Mouse (Mus musculus) small intestine, adult 2 months (tissue): Measurements from ENCODE around the gene Sufu. TPM values are rescaled to one million over a fixed set of nuclear protein-coding genes. Genes with fewer than 3 reads are reported as not detected.

Experiments
- H3K27ac ChIP-seq: fragments of 200-500 bp; 2 replicates; pipeline ENCODE4 v1.5.1; 2012; ENCODE audit warnings: low read depth, low read length, control low read depth, inconsistent platforms; ENCODE audit not compliant: insufficient read depth
- H3K27me3 ChIP-seq: fragments of 200-500 bp; 2 replicates; pipeline ENCODE4 v1.6.1; 2012; ENCODE audit warnings: mild to moderate bottlenecking, moderate library complexity, low read length, inconsistent platforms; ENCODE audit not compliant: control insufficient read depth, insufficient read depth
- H3K36me3 ChIP-seq: fragments of 200-500 bp; 2 replicates; pipeline ENCODE4 v1.6.1; 2012; ENCODE audit warnings: mild to moderate bottlenecking, low read length, control low read depth, inconsistent platforms; ENCODE audit not compliant: control insufficient read depth, insufficient read depth
- H3K4me1 ChIP-seq: fragments of 200-500 bp; 2 replicates; pipeline ENCODE4 v1.6.1; 2012; ENCODE audit warnings: low read length, inconsistent platforms, mixed read lengths; ENCODE audit not compliant: control insufficient read depth, insufficient read depth, insufficient read length
- H3K4me3 ChIP-seq: fragments of 200-500 bp; 2 replicates; pipeline ENCODE4 v1.5.1; 2012; ENCODE audit warnings: low read depth, mild to moderate bottlenecking, control low read depth, inconsistent platforms, low read length, moderate library complexity
- CTCF ChIP-seq: fragments of 200-500 bp; IDR thresholded peaks from 2 replicates; pipeline ENCODE4 v1.5.1; 2012; ENCODE audit warnings: low read depth, mild to moderate bottlenecking, control low read depth, inconsistent platforms, low read length, moderate library complexity, mixed read lengths; ENCODE audit not compliant: insufficient replicate concordance, insufficient read length; ENCODE audit errors: extremely low read depth
- POLR2A ChIP-seq: fragments of 200-500 bp; IDR thresholded peaks from 2 replicates; pipeline ENCODE4 v1.6.1; 2012; ENCODE audit warnings: low read depth, mild to moderate bottlenecking, control low read depth, inconsistent platforms, low read length, moderate library complexity
- WGBS: fragments of 180-500 bp; shearing (Covaris S2); methylation state at CpG from one replicate; pipeline ENCODE4 v1.1.7; 2018; 5-methylcytosine and 5-hydroxymethylcytosine counted together
- polyA plus RNA-seq: library from polyadenylated mRNA; depleted of rRNA; stranded (reverse); fragments of >200 nt; gene quantifications from 2 replicates; pipeline ENCODE4 v1.2.3, GENCODE M21; 2012

Gene Sufu
- polyA plus RNA-seq, 1 experiment: 9.4 TPM

DNA sequence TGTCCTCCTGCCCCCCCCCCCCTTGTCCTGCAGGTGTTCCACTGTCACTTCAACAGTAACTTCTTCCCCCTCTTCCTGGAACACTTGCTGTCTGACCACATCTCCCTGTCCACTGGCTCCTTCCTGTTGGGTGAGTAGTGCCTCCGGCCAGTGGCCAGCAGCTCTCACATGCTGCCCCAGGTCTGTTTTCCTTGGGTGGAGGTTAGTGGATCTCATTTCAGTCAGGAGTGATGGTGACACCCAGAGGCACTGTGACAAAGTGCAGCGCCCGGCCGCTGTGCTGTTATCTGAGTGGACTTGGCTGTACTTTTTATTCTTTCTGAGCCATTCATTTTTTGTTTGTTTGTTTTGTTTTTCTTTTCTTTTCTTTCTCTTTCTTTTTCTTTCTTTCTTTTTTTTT is 27.5 kb upstream of the Sufu start:
- Histone ChIP-seq H3K4me3 (no peak overlapping the region), H3K36me3 (peaks cover 2% of the 10 kb centered on the region), H3K27me3 (no peaks in the 10 kb centered on the region), H3K4me1 (no peaks in the 10 kb centered on the region), H3K27ac (no peak overlapping the region)
- 11% methylated on average over 4 of the region's 4 CpGs for WGBS
- no peak for TF ChIP-seq POLR2A
- peak; percentile 63; the same call in 1 of the 2 replicates for TF ChIP-seq CTCF

DNA sequence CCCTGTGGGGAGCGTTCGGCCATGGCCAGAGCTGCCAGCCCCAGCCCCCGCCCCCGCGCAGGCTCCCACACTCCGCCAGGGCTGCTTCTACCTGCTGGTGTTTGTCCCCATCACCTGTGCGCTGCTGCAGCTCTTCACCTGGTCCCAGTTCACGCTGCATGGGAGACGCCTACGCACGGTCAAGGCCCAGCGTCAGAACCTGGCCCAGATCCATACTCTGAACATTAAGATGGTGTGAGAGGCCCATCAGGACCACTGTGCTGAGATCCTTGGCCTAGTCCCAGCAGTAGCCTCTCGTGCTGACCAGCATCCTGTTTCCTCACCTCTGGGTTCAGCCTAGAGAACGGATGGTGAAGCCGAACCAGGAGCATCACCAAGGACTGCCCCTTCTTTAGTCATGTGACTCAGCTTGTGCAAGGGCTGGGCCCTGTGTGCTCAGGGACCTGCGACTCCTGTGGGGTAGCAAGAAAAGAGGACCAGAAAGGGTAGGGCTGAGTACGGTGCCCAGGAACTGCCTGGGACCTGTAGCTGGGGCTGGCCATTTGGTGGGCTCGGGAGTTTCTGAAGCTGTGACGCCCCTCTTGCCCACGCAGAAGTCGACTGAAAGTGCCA is 22.1 kb upstream of the Sufu start:
- WGBS: 80% methylated on average over 21 of the region's 21 CpGs

DNA sequence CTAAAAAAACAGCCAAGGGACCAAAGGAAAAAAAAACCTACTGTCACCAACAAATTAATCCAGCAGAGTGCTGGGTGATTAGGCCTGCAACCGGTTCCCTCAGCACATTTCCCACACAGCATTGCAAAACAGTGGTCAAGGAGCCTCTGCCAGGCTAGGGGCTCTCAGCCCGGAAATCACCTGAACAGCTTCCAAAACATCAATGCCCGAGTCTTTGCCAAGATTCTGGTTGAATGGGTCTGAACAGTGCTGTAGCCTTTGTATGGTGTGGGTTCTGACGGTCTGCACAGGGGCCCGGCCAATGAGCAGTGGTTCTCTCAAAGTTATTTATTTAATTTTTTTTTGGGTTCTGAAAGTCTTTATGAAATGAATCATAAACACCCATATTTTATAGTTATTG is 21.2 kb upstream of the Sufu start:
- TF ChIP-seq CTCF (no peak), POLR2A (no peak)
- Histone ChIP-seq H3K4me1 (no peaks in the 10 kb centered on the region), H3K4me3 (no peak overlapping the region), H3K27ac (no peak overlapping the region), H3K36me3 (peaks cover 41% of the 10 kb centered on the region), H3K27me3 (no peaks in the 10 kb centered on the region)
- 38% methylated on average over 5 of the region's 5 CpGs for WGBS

More for the DNA sequence above, 22.1 kb upstream of the Sufu start:
- no peak for TF ChIP-seq CTCF
- no peak for TF ChIP-seq POLR2A
- Histone ChIP-seq H3K36me3 (peaks cover 33% of the 10 kb centered on the region), H3K4me1 (no peaks in the 10 kb centered on the region), H3K4me3 (no peak overlapping the region), H3K27ac (no peak overlapping the region), H3K27me3 (no peaks in the 10 kb centered on the region)

DNA sequence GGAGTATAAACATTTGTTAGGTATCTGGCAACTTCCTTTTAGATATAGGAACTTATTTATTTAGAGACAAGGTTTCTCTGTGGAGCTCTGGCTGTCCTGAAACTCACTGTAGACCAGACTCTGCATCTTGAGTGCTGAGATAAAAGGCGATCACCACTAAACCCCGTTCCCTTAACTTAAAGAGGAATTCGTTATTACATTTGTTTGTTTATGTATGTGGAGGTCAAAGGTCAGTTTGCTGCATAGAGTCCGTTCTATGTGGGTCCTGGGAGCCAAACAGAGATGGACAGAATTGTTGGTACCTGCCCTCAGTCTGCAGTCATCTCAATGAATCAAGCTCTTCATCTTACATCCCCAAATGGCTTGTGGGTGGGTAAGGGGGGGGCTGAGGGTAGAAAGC is 20.8 kb upstream of the Sufu start:
- WGBS: 14% methylated on average over 4 of the region's 4 CpGs
- Histone ChIP-seq H3K36me3 (peaks cover 46% of the 10 kb centered on the region), H3K4me3 (no peak overlapping the region), H3K27me3 (no peaks in the 10 kb centered on the region), H3K27ac (no peak overlapping the region), H3K4me1 (no peaks in the 10 kb centered on the region)
- TF ChIP-seq CTCF (no peak), POLR2A (no peak)

DNA sequence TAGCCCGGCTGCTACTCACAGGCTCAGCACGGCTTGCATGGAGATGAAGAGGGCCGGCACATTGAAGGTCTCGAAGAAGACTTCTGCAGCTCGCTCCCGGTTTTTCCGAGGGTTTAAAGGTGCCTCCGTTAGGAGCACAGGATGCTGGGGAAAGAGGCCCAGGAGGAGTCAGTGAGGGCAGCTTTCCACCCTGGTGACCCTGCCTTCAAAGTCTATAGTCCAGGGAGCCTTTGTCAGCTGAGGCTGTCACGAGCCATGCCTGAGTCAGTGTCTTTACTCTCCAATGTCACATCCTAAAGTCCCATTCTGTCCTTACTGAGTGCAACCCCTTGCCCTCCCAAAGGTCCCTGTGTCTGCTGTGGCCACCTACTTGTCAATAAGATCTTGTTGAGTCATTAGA is 14.4 kb upstream of the Sufu start:
- TF ChIP-seq POLR2A: no peak
- TF ChIP-seq CTCF: no peak
- Histone ChIP-seq H3K36me3 (peaks cover 85% of the 10 kb centered on the region), H3K27ac (no peak overlapping the region), H3K4me3 (no peak overlapping the region), H3K27me3 (no peaks in the 10 kb centered on the region), H3K4me1 (no peaks in the 10 kb centered on the region)
- WGBS: 89% methylated on average over 9 of the region's 9 CpGs

DNA sequence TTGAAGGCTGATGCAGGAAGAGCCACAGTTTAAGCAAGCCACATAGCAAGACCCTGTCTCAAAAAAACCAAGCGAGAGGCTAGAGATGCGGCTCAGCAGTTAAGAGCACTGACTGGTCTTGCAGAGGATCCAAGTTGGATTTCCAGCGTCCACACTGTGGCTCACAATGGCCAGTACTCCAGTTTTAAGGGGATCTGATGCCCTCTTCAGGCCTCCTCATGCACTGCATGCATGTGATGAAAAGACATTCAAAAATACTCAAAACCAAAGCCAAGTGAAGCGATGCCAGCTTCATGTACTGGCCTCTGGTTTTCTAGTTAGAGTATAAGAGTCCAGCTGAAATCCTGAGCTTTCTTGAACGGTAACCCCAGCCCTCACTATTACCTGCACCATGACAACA is 6.8 kb upstream of the Sufu start:
- no peaks in the 10 kb centered on the region for H3K27me3 ChIP-seq
- H3K27ac ChIP-seq: no peak overlapping the region
- H3K4me3 ChIP-seq: no peak overlapping the region
- no peak for TF ChIP-seq POLR2A
- peak; percentile 49; the same call in 1 of the 2 replicates for TF ChIP-seq CTCF
- H3K36me3 ChIP-seq: peaks cover 20% of the 10 kb centered on the region
- peaks cover 8% of the 10 kb centered on the region for H3K4me1 ChIP-seq
- WGBS: 89% methylated on average over 5 of the region's 5 CpGs

DNA sequence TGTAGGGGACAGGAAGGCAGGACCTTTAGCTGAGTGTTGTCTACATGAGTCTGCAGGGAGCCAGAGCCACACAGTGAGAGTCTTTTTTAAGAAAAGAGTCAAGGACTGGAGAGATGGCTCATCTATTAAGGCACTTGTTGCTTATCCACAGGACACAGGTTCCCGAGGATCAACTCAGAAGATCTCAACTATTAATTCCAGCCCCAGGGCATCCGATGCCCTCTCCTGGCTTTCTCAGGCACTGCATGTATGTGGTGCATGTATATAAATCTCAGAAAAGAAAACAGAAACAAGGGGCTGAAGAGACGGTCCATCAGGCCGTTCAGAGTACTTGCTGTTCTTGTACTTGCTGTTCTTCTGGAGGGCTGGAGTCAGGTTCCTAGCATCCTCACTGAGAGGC is 4.7 kb upstream of the Sufu start:
- Histone ChIP-seq H3K27ac (no peak overlapping the region), H3K4me3 (no peak overlapping the region), H3K27me3 (no peaks in the 10 kb centered on the region), H3K36me3 (peaks cover 8% of the 10 kb centered on the region), H3K4me1 (peaks cover 8% of the 10 kb centered on the region)
- peak; percentile 63; the same call in 1 of the 2 replicates for TF ChIP-seq CTCF
- TF ChIP-seq POLR2A: no peak
- 10% methylated on average over 4 of the region's 4 CpGs for WGBS
